In genomic region chr11:86076403-86076802, GRCm38 (mm10) we compare ENCODE assay signal across 27 mouse cellular contexts.
A peak's percentile ranks its signal among the peaks of the same experiment; 100 is the strongest.
DNase-seq lines count a peak whose midpoint lies in the region; ATAC-seq and TF ChIP-seq lines count a peak whose summit lies in the region.
"Had no signal": no experiment of that assay in that cellular context is flagged by ENCODE, and none has a peak within 500 bp of the region (broad histone marks: within the 10 kb centered on the region; RNA-seq: fewer than 3 reads in every experiment).

No protein-coding gene starts in this region.

- WGBS in lung, postnatal 0 days = 74% methylated on average over 5 of the region's 5 CpGs
- WGBS in lung, adult 2 months = 67% methylated on average over 5 of the region's 5 CpGs
- WGBS in midbrain, embryonic 14.5 days = 95% methylated on average over 5 of the region's 5 CpGs

- no peak overlapping the region for H3K4me2 ChIP-seq in lung, postnatal 0 days (replicated peaks; ENCODE audit: low read depth, low read length)
- H3K4me2 ChIP-seq in midbrain, embryonic 14.5 days (ENCODE audit: low read length) = no peak overlapping the region
- H3K4me2 ChIP-seq: forebrain, embryonic 13.5 days; heart, embryonic 12.5 days; heart, embryonic 15.5 days; hindbrain, embryonic 13.5 days had no signal

- H3K4me3 ChIP-seq in lung, postnatal 0 days (ENCODE audit: low read depth, low read length) = no peak overlapping the region
- no peak overlapping the region for H3K4me3 ChIP-seq in lung, adult 2 months (replicated peaks; ENCODE audit: extremely low read depth, low read depth, low read length)
- no peak overlapping the region for H3K4me3 ChIP-seq in midbrain, embryonic 14.5 days (replicated peaks; ENCODE audit: low read depth, low read length)
- H3K4me3 ChIP-seq: forebrain, embryonic 10.5 days; forebrain, embryonic 13.5 days; heart, embryonic 12.5 days; heart, embryonic 15.5 days; hindbrain, embryonic 10.5 days; hindbrain, embryonic 13.5 days had no signal

- H3K9ac ChIP-seq in lung, postnatal 0 days (replicated peaks; ENCODE audit: low read depth) = no peak overlapping the region
- H3K9ac ChIP-seq in midbrain, embryonic 14.5 days (replicated peaks; ENCODE audit: low read length) = no peak overlapping the region
- H3K9ac ChIP-seq: forebrain, embryonic 13.5 days; heart, embryonic 12.5 days; heart, embryonic 15.5 days; hindbrain, embryonic 13.5 days had no signal

- ATAC-seq in lung, postnatal 0 days = no peak
- peak; percentile 78 for ATAC-seq in CD4-positive, CD25-positive, alpha-beta regulatory T cell, adult 4 months
- no peak for ATAC-seq in midbrain, embryonic 14.5 days (ENCODE audit: low FRiP score, low TSS enrichment)
- ATAC-seq: forebrain, embryonic 13.5 days; forebrain, embryonic 16.5 days; hindbrain, embryonic 16.5 days; intestine, postnatal 0 days had no signal

- no peak for TF ChIP-seq POLR2A in lung, adult 2 months (IDR thresholded peaks at IDR 0.05; ENCODE audit: borderline replicate concordance, extremely low read depth, low read depth, low read length)

- H3K4me1 ChIP-seq in lung, postnatal 0 days (ENCODE audit: insufficient read depth, low read depth, low read length) = no peaks in the 10 kb centered on the region
- H3K4me1 ChIP-seq in lung, adult 2 months (ENCODE audit: control insufficient read depth, insufficient read depth, low read length) = no peaks in the 10 kb centered on the region
- H3K4me1 ChIP-seq in midbrain, embryonic 14.5 days (ENCODE audit: control insufficient read depth, insufficient read depth, low read length) = no peaks in the 10 kb centered on the region
- H3K4me1 ChIP-seq: forebrain, embryonic 10.5 days; forebrain, embryonic 13.5 days; heart, embryonic 12.5 days; heart, embryonic 15.5 days; hindbrain, embryonic 10.5 days; hindbrain, embryonic 13.5 days had no signal

- TF ChIP-seq EP300 in lung, postnatal 0 days (IDR thresholded peaks at IDR 0.05) = no peak

- TF ChIP-seq CTCF in lung, postnatal 0 days (IDR thresholded peaks at IDR 0.05) = no peak
- no peak for TF ChIP-seq CTCF in lung, adult 2 months (IDR thresholded peaks at IDR 0.05; ENCODE audit: insufficient read depth, low read length)

- H3K27me3 ChIP-seq in lung, postnatal 0 days (replicated peaks; ENCODE audit: insufficient read depth, low read length) = no peaks in the 10 kb centered on the region
- H3K27me3 ChIP-seq in midbrain, embryonic 14.5 days (ENCODE audit: control insufficient read depth, insufficient read depth, low read length) = no peaks in the 10 kb centered on the region
- H3K27me3 ChIP-seq: forebrain, embryonic 13.5 days; heart, embryonic 12.5 days; heart, embryonic 15.5 days; hindbrain, embryonic 13.5 days had no signal

- DNase-seq in lung, postnatal 0 days (ENCODE audit: low spot score) = peak; percentile 40
- DNase-seq in lung, adult 2 months = no peak
- DNase-seq in induced T-regulatory cell, adult 2 months (ENCODE audit: low read depth) = peak; percentile 78
- DNase-seq in c-Kit-positive CD71-positive TER-119-positive erythroid progenitor cells, embryonic 14.5 days (ENCODE audit: low spot score) = no peak
- no peak for DNase-seq in left cerebral cortex, adult 11 months (ENCODE audit: low spot score)
- DNase-seq in lung, postnatal 36 days = no peak
- no peak for DNase-seq in midbrain, embryonic 14.5 days
- DNase-seq: adrenal gland, postnatal 10 days; adrenal gland, postnatal 36 days; cerebellum, adult 11 months; cerebellum, adult 8-10 months; cerebellum, postnatal 36 days; embryo, embryonic 11 days; gastrocnemius, postnatal 25 days; heart, adult 18-20 months; heart, postnatal 10 days; heart, postnatal 36 days had no signal

- no peaks in the 10 kb centered on the region for H3K36me3 ChIP-seq in lung, postnatal 0 days (ENCODE audit: insufficient read depth, low read length)
- no peaks in the 10 kb centered on the region for H3K36me3 ChIP-seq in midbrain, embryonic 14.5 days (ENCODE audit: control insufficient read depth, insufficient read depth, low read length)
- H3K36me3 ChIP-seq: hindbrain, embryonic 13.5 days had no signal

- H3K27ac ChIP-seq in lung, postnatal 0 days (ENCODE audit: low read length) = no peak overlapping the region
- H3K27ac ChIP-seq in midbrain, embryonic 14.5 days (replicated peaks; ENCODE audit: low read depth, low read length) = no peak overlapping the region
- H3K27ac ChIP-seq: forebrain, embryonic 10.5 days; forebrain, embryonic 13.5 days; heart, embryonic 15.5 days; hindbrain, embryonic 10.5 days; hindbrain, embryonic 13.5 days had no signal

- no peaks in the 10 kb centered on the region for H3K9me3 ChIP-seq in lung, postnatal 0 days (ENCODE audit: low read length)
- no peaks in the 10 kb centered on the region for H3K9me3 ChIP-seq in midbrain, embryonic 14.5 days (ENCODE audit: control insufficient read depth, low read length)
- H3K9me3 ChIP-seq: forebrain, embryonic 10.5 days; forebrain, embryonic 13.5 days; heart, embryonic 15.5 days; hindbrain, embryonic 10.5 days; hindbrain, embryonic 13.5 days had no signal

Comparison
In these comparisons a context has a peak if more than half of its experiments do, and no peak if none do; other contexts are left out.
1. DNase-seq: peak in lung, postnatal 0 days (single experiment) and induced T-regulatory cell, adult 2 months (single experiment); none in lung, adult 2 months (single experiment), c-Kit-positive CD71-positive TER-119-positive erythroid progenitor cells, embryonic 14.5 days (single experiment), left cerebral cortex, adult 11 months (single experiment), lung, postnatal 36 days (single experiment) and midbrain, embryonic 14.5 days (single experiment).